Mouse (Mus musculus): ENCODE measurements at regions not wholly inside any gene's neighbourhood (a gene's known extent, or its start where the extent isn't known, plus 50 kb on each side); places are given as distances from the start of the nearest gene placed in this dataset.

GRCm38 (mm10) chr19:53476768-53477547, 52.0 kb upstream of the Dusp5 start:
- no peak for DNase-seq (ENCODE audit: low spot score)

- DNase-seq (ENCODE audit: low spot score) = no peak
These were observed 59.7 kb upstream of the Dusp5 start for GRCm38 (mm10) chr19:53469256-53469655.

- DNase-seq (ENCODE audit: low spot score) = peak; percentile 91
These were observed 64.2 kb upstream of the Dusp5 start for GRCm38 (mm10) chr19:53464681-53465080.

GRCm38 (mm10) chr19:53464135-53464534, 64.8 kb upstream of the Dusp5 start:
- peak; percentile 37 for DNase-seq (ENCODE audit: low spot score)

- peak; percentile 46 for DNase-seq (ENCODE audit: low spot score)
These were observed 67.6 kb upstream of the Dusp5 start for GRCm38 (mm10) chr19:53461025-53462015.

GRCm38 (mm10) chr19:53460312-53461024, 68.4 kb upstream of the Dusp5 start:
- DNase-seq (ENCODE audit: low spot score) = peak; percentile 41

GRCm38 (mm10) chr19:53459407-53459788, 69.0 kb upstream of the Smndc1 start:
- no peak for DNase-seq (ENCODE audit: low spot score)

GRCm38 (mm10) chr19:53458770-53459406, 68.5 kb upstream of the Smndc1 start:
- no peak for DNase-seq (ENCODE audit: low spot score)

- DNase-seq (ENCODE audit: low spot score) = no peak
These were observed 66.3 kb upstream of the Smndc1 start for GRCm38 (mm10) chr19:53456681-53457080.

- DNase-seq (ENCODE audit: low spot score) = no peak
These were observed 64.2 kb upstream of the Smndc1 start for GRCm38 (mm10) chr19:53454571-53454970.

- DNase-seq (ENCODE audit: low spot score) = no peak
These were observed 63.7 kb upstream of the Smndc1 start for GRCm38 (mm10) chr19:53454059-53454458.

GRCm38 (mm10) chr19:53453317-53453947, 63.1 kb upstream of the Smndc1 start:
- no peak for DNase-seq (ENCODE audit: low spot score)

GRCm38 (mm10) chr19:53452360-53452759, 62.0 kb upstream of the Smndc1 start:
- DNase-seq (ENCODE audit: low spot score) = no peak

- DNase-seq (ENCODE audit: low spot score) = no peak
These were observed 61.1 kb upstream of the Smndc1 start for GRCm38 (mm10) chr19:53451388-53451922.

GRCm38 (mm10) chr19:53450624-53451387, 60.4 kb upstream of the Smndc1 start:
- no peak for DNase-seq (ENCODE audit: low spot score)

- DNase-seq (ENCODE audit: low spot score) = no peak
These were observed 58.9 kb upstream of the Smndc1 start for GRCm38 (mm10) chr19:53449137-53449783.

- DNase-seq (ENCODE audit: low spot score) = no peak
These were observed 57.8 kb upstream of the Smndc1 start for GRCm38 (mm10) chr19:53448206-53448605.

GRCm38 (mm10) chr19:53447754-53448153, 57.4 kb upstream of the Smndc1 start:
- DNase-seq (ENCODE audit: low spot score) = no peak

- peak; percentile 78 for DNase-seq (ENCODE audit: low spot score)
These were observed 55.8 kb upstream of the Smndc1 start for GRCm38 (mm10) chr19:53446216-53446615.

Measured in thymus, postnatal 0 days (tissue).